Mouse (Mus musculus) T-helper 17 cell (primary cell): ENCODE measurements around the gene Astn1.

Source experiments
- in situ Hi-C, 2 experiments: fragments of 300-600 bp; cut with MboI, MseI; formaldehyde crosslinking; loops; 1 replicate in 1 of 2; 2 replicates in 1 of 2; pipeline ENCODE4 v1.15.1; 2025; ENCODE audit warnings: high pct_unique_total_duplicates in 2 of 2

The Astn1 gene

DNA sequence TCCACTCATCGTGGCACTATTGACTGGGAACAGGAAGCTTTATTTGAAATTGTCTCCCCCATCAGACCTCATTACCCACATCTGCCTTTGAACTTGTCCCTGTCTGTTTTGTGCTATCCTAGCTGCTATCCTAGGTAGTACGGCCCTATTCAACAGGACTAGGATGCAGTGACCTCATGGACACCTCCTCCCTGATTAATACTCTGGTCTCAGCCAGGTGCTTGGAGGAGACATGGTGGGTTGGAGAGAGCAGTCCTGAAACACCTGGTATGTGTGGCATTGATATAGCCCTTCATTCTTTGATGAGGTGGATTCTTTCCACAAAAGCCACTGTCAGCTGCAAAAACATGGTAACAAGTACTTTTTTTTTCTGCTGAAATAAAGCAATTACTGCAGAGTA is 52.1 kb downstream of the Astn1 start:
- in situ Hi-C loops = no loop called here

DNA sequence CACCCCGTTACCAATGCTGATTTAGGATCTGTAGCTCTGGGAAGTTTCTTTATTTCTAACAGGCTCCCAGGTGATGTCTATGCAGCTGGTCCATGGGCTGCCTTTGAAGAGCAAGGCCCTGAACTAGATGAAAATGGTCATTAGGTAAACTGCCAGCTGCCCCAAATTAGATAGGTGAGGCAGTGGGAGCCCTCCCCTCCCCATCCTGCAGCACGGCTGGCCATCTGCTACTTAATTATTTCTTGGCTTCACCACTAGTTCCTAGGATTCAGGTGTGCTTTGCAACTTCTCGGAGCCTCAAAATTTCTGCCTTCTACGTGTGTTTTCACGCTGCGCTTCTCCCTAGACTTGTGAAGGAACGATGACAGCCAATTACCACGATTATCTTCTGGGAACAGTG is 59.4 kb downstream of the Astn1 start:
- in situ Hi-C loops = no loop called here

DNA sequence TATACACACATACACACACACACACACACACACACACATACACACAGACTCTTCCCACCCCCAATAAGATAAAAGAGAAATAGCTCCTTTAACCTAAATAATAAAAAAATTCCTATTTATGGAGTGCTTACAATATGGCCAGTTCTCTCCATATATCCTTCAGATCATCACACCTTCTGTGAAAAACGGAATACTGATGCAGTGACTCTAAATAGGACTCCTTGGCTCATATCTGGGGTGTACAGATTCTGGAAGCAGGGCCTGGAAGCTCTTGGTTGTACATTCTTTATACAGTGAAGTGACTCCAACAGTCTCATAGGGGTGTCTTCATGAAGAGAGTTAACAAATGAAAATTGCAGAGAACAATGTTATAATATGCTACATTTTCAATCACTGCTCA is 60.7 kb downstream of the Astn1 start:
- in situ Hi-C loops = no loop called here

DNA sequence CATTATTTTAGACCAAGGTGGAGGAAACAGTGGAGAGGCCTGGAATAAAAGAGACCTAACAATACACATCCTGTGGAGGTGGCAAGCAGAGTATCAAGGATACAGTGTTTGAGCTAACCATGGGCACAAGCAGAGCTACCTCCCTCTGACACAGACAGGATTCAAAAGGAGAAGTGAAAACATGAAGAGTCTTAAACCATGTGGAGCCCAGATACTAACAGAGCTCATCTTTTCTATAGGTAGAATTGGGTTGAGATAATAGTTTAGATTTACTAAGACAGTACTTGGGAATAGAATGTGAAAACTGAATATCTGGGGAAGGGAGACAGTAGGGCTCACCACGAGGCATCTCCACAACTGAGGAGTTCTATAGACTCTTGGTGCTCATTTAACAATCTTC is 84.0 kb downstream of the Astn1 start:
- in situ Hi-C loops = no loop called here

GRCm38 (mm10) chr1:158447956-158448355 is 85.9 kb downstream of the Astn1 start:
- in situ Hi-C loops = no loop called here

GRCm38 (mm10) chr1:158452675-158453074 is 90.6 kb downstream of the Astn1 start:
- in situ Hi-C loops = no loop called here

DNA sequence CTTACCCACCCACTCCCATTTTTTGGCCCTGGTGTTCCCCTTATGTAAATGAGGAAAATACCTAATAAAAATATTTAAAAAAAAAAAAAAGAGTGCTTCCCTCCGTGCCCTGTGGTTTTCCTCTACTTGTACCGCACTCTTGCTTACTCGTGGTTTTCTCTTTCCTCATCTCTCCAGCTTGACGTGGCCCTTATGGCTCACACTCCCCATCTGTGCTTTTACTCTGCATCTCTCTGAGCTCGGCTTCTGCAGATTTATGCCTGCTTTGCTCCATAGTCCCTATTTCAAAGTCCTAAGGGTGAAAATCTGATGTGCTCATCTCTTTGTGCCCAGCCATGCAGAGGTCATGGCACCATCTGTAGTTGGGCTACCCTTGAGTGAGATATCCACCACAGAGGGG is 91.5 kb downstream of the Astn1 start:
- in situ Hi-C loops = no loop called here

- in situ Hi-C loops = no loop called here
Observed at GRCm38 (mm10) chr1:158463975-158464374, 101.9 kb downstream of the Astn1 start.

- in situ Hi-C loops = no loop called here
Observed at GRCm38 (mm10) chr1:158465286-158465685, 103.2 kb downstream of the Astn1 start.

- in situ Hi-C loops = loop anchor here in 1 of 2 experiments (10.0 kb wide), 1 partner anchor 927 kb away; no protein-coding TSS in a partner anchor
Observed at GRCm38 (mm10) chr1:158477841-158478240, 115.8 kb downstream of the Astn1 start.

DNA sequence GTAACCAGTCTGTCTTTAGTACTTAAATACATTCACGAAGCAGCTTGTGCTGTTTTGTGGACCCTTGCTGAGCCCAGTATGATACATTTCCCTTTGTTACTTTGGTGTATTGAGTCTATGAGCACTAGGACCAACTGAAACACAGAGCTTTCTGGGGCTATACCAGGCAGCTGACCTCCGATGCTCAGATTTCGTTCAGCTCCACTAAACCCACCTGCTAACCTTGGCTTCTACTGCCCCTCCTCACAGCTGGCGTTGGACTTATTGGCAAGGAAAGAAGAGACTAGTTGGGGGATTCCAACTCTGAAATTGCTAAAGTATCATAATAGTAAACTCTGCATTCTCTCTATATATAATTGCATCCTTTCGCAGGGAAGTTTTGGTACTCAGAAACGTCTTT is 118.2 kb downstream of the Astn1 start:
- in situ Hi-C loops = no loop called here

DNA sequence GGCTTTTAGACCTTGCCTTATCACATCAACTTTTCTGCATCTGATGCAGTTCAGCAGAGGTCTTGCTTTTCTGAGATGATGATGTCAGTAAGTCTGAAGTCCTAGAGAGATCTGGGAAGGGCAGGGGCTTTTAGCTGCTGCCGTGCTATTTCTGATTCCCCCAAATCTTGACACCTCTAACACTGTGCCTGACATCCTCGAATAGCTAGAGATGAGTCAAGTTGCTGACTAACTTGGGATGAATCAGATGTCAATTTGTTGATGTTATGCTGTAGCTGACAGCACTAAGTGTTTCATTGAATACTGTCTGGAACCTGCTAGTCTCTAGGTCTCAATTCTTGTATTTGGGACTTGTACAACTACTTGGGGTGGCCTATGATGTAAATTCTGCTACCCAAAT is 121.7 kb downstream of the Astn1 start:
- in situ Hi-C loops = no loop called here

DNA sequence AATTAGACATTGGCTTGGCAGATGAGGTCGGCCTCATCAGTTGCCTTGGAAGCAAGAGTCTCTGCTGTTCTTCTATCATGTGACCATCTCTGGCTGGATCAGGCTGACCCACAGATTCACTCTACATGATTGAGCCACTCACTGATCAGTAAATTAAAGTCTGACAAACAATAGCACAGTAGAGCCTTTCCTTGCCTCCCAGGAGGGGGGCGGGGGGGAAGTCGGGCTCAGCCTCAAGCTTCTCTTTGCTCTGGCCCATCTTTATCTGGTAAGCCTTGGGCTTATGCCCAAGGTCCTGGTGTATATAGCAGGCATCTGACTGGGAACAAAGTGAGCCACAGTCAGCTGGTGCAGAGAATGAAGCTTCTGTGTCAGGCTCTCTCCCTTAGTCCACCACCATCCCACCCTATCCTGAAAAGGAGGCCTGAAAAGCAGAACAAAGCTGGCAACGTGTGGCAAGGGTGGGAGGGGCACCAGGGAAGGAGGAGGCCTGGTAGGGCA is 127.5 kb downstream of the Astn1 start:
- in situ Hi-C loops = no loop called here

GRCm38 (mm10) chr1:158490175-158490574 is 128.1 kb downstream of the Astn1 start:
- in situ Hi-C loops = no loop called here

- in situ Hi-C loops = no loop called here
Observed at GRCm38 (mm10) chr1:158493289-158493688, 131.2 kb downstream of the Astn1 start.

- in situ Hi-C loops = no loop called here
Observed at GRCm38 (mm10) chr1:158500140-158500539, 138.1 kb downstream of the Astn1 start.

DNA sequence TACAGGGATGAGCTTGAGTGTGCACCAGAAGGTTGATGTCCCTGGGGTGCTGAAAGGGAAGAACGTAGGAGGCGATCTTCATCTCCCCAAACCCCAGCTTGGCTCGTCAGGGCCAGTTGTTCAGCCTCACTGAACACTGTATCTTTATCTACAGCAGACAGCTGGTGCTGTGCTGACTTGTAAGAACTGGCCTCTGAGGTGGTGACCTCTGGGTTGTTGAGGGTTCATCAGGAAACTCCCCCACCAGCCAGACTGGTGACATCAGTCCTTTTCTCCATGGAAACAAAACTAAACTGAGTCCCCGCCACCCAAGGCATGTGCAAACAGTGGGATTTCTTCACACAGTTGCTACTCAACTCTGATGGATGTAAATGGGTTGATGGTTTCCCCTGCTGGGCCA is 138.9 kb downstream of the Astn1 start:
- in situ Hi-C loops = no loop called here

DNA sequence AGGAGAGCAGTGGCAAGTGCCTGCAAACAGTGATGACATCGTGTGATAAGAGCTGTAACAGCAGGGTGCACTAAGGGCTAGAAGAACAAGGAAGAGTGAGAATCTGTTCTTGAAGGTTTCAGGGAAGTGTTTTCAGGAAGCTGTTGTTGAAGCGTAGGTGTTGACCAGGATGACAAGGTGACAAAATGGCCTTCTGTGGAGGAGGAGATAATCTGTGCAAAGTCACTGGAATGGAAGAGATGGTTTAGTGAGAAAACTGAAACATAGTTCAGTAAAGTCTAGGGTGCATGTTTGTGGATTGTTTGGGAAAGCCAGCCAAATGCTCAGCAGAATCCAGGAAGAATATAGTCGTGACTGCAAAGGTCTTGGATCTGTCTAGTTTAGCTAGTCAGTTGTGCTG is 145.5 kb downstream of the Astn1 start:
- in situ Hi-C loops = no loop called here

DNA sequence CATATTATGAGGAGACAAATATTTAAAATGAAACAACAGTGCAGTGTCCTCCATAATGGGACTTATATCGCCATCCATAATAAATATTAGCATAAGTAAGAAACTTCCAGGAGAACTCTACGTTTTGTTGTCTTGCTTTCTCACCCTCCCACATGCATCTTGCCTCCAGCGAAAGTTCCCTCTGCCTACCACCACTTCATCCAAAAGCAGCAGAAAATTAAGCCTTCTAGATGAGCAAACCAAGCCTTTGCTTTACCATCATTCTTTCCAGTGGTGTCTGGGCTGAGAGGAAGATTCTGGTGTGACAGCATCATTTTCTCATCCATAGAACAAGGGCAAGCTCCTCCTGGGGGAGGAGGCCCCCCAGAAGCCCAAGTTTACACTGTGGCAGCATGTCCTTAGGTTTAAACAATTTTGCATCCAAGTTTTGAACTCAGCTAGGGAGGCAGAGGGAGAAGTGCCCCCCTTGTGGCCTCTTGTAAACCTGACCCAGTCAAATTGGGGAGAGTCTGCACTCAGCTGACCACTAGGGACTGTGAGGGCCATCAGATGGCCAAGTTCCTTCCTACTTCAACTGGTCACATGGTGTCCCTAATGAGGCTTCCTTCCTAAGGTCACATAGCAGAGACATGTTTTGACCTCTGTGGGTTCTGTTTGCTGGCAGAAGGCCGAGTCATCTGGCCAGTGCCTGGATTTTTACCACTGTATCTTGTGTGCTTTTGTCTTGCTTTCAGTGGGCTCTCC is 147.2 kb downstream of the Astn1 start:
- in situ Hi-C loops = no loop called here

- in situ Hi-C loops = no loop called here
Observed at GRCm38 (mm10) chr1:158510478-158511207, 148.6 kb downstream of the Astn1 start.

- in situ Hi-C loops = no loop called here
Observed at GRCm38 (mm10) chr1:158512089-158512488, 150.0 kb downstream of the Astn1 start.

DNA sequence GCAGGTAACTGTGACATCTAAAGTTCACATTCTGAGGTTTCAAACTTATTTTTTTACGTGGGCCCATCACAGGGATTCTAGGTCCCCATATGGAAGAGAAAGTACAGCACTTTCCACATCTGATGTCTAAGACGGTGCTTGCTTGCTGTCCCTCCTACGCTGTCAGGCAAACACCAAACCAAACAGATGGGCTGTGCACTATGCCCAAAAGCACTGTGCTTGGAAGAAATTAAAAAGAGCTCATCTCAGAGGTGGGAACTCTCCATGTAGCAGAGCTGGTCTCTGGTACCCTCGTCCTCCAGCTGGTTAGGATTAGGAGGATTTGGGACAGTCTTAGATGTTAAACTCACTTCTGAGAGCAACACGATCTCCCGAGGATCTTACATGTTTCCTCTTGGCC is 150.6 kb downstream of the Astn1 start:
- in situ Hi-C loops = no loop called here

DNA sequence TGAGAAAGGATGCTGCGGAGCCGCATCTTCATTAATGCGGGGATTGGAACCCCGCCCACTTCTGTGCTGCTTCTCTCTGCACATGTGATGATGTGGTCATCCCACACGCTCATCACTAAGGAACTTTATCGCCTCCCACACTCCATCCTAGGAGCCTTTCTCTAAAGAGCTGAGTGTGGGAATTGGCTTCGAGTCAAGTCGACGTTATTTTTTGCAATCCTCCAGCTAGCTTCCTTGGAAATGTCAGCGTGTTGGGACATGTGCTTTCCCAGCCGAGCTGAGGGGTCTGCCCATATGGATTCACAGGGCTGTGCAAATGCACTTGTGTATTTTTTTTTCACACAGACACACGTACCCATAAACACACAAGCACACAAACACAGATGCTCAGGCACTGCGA is 151.5 kb downstream of the Astn1 start:
- in situ Hi-C loops = no loop called here
